Mouse (Mus musculus) liver, embryonic 15.5 days (tissue): ENCODE results near the gene Kcnh4. TPM values are rescaled to one million over a fixed set of nuclear protein-coding genes. Genes with fewer than 3 reads are reported as not detected.

Experiments
- ATAC-seq: fragments of 200-750 bp; cut with Nextera tagmentation; 2 replicates; pipeline ENCODE4 v1.8.0; 2017; ENCODE audit warnings: moderate number of reproducible peaks, mild to moderate bottlenecking, moderate library complexity; ENCODE audit not compliant: insufficient read depth
- H3K27ac ChIP-seq: fragments of 300-500 bp; sonication (generic); replicated peaks from 2 replicates; pipeline ENCODE4 v1.5.1; 2015; ENCODE audit warnings: mild to moderate bottlenecking, inconsistent platforms
- H3K27me3 ChIP-seq: fragments of 300-500 bp; sonication (generic); 2 replicates; pipeline ENCODE4 v1.6.1; 2015; ENCODE audit warnings: mild to moderate bottlenecking, inconsistent platforms
- H3K36me3 ChIP-seq: fragments of 300-500 bp; sonication (generic); replicated peaks from 2 replicates; pipeline ENCODE4 v1.6.1; 2015; ENCODE audit warnings: moderate library complexity, mild to moderate bottlenecking, inconsistent platforms
- H3K4me1 ChIP-seq: fragments of 300-500 bp; sonication (generic); replicated peaks from 2 replicates; pipeline ENCODE4 v1.6.1; 2015; ENCODE audit warnings: inconsistent platforms
- H3K4me2 ChIP-seq: fragments of 300-500 bp; sonication (generic); 2 replicates; pipeline ENCODE4 v1.6.1; 2015; ENCODE audit warnings: moderate library complexity, mild to moderate bottlenecking, inconsistent platforms
- H3K4me3 ChIP-seq: fragments of 300-500 bp; sonication (generic); replicated peaks from 2 replicates; pipeline ENCODE4 v1.5.1; 2015; ENCODE audit warnings: mild to moderate bottlenecking, inconsistent platforms
- H3K9ac ChIP-seq: fragments of 300-500 bp; sonication (generic); 2 replicates; pipeline ENCODE4 v1.6.1; 2015; ENCODE audit warnings: moderate library complexity, mild to moderate bottlenecking, inconsistent platforms
- H3K9me3 ChIP-seq: fragments of 300-500 bp; sonication (generic); replicated peaks from 2 replicates; pipeline ENCODE4 v1.6.1; 2016; ENCODE audit warnings: inconsistent platforms
- WGBS: fragments of 180-500 bp; shearing (Covaris S2); methylation state at CpG from one replicate; pipeline ENCODE4 v1.1.7; 2015; ENCODE audit warnings: mixed read lengths; ENCODE audit not compliant: insufficient replicate concordance; 5-methylcytosine and 5-hydroxymethylcytosine counted together
- polyA plus RNA-seq: library from polyadenylated mRNA; unstranded; fragments of >200 nt; fragmentation: Nextera tagmentation; extraction: Ambion mirVana; gene quantifications from 2 replicates; pipeline ENCODE4 v1.2.1, GENCODE M21; 2015

The Kcnh4 gene
- polyA plus RNA-seq, 1 experiment from 2014 or later, result not detected

DNA sequence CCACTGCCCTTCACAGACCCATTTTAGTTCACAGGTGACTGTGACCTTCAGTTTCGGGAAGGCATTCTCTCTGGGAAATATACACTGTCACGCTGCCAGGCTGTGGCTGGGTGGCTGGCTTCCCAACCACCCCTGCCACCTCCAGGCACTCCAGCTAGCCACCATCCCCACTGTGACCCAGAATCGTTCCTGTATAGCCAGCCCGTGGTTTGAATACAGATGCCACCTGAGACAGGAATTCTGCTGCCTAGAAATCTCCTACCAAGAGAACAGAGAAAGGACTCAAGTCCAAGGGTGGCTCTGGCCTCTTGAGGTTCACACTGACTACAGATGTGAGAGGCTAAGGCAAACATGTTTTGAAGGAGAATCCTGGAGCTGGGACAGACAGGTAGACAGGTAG is 40.9 kb downstream of the Kcnh4 start:
- no peak overlapping the region for H3K9ac ChIP-seq
- no peak for ATAC-seq
- H3K36me3 ChIP-seq, result peaks cover 61% of the 10 kb centered on the region
- no peak overlapping the region for H3K4me3 ChIP-seq
- 90% methylated on average over 4 of the region's 4 CpGs for WGBS
- 0 out of 2 replicates have a peak overlapping the region, but pooled peaks have one; percentile 0 for H3K27ac ChIP-seq
- no peaks in the 10 kb centered on the region for H3K9me3 ChIP-seq
- peaks cover 54% of the 10 kb centered on the region for H3K4me1 ChIP-seq
- H3K27me3 ChIP-seq, result no peaks in the 10 kb centered on the region
- no peak overlapping the region for H3K4me2 ChIP-seq

DNA sequence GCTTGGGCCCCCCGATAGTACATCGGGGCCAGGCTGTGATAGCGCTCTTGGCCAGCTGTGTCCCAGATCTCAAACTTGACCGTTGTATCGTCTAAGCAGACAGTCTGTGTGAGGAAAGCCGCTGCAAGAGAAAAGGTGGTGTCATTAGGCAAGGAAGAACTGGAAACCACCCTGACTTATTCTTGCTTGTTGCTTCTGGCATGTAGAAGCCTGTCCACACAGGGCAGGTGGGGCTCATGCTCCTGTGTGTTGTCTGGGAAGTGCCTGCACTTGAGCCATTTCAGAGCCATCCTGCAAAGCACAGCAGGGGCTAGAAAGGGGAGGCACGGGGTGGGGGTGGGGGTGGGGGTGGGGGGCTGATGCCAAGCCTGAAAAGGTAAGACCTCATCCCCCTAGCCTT is 41.3 kb downstream of the Kcnh4 start:
- Histone ChIP-seq H3K4me3 (no peak overlapping the region), H3K27me3 (no peaks in the 10 kb centered on the region), H3K27ac (no peak overlapping the region), H3K9me3 (no peaks in the 10 kb centered on the region), H3K4me2 (no peak overlapping the region), H3K4me1 (peaks cover 55% of the 10 kb centered on the region), H3K9ac (no peak overlapping the region), H3K36me3 (peaks cover 61% of the 10 kb centered on the region)
- no peak for ATAC-seq
- WGBS, result 90% methylated on average over 7 of the region's 7 CpGs

DNA sequence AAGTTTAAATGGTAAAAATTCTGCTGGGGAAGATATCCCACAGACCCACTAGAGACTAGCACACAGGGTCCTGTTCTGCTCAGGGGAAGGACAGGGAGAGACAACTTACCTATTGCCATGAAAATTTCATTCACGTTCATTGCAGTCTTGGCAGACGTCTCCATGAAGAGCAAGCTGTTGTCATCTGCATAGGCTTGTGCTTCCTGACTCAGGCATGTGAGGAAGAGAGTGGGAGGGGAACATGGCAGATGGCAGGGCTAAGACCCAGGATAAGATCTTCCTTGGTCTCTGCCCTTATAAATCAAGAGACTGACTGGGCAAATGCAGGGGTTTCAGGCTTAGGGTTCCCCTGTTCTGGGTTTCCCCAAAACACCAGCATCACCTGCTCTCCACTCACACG is 43.1 kb downstream of the Kcnh4 start:
- no peaks in the 10 kb centered on the region for H3K27me3 ChIP-seq
- 74% methylated on average over 3 of the region's 3 CpGs for WGBS
- no peak overlapping the region for H3K9ac ChIP-seq
- H3K27ac ChIP-seq, result no peak overlapping the region
- H3K36me3 ChIP-seq, result peaks cover 61% of the 10 kb centered on the region
- no peak overlapping the region for H3K4me2 ChIP-seq
- no peak overlapping the region for H3K4me3 ChIP-seq
- peaks cover 55% of the 10 kb centered on the region for H3K4me1 ChIP-seq
- H3K9me3 ChIP-seq, result no peaks in the 10 kb centered on the region
- ATAC-seq, result no peak

DNA sequence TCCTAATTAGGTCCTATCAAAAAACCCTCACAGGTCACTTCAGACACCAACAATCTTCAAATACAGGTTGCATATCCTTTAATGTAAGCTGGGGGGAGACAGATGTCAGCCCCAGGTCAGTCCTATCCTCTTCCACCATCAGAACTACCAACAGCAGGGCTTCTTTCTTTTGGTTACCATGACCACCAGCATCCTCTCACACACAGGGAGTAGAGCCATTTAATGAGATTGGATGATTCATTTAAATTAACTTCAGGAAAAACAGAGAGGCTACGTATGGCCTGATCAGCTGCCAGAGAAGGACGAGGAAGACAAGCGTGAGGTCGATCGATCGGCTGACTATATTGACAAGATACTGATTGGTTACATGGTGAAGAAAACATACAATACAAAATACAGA is 44.8 kb downstream of the Kcnh4 start:
- Histone ChIP-seq H3K4me2 (peak overlapping the region; percentile 86; the same call in 1 of the 2 replicates), H3K9ac (no peak overlapping the region), H3K27me3 (no peaks in the 10 kb centered on the region), H3K4me3 (no peak overlapping the region), H3K4me1 (peaks cover 46% of the 10 kb centered on the region), H3K27ac (no peak overlapping the region; the same call in 1 of the 2 replicates), H3K9me3 (no peaks in the 10 kb centered on the region), H3K36me3 (peaks cover 59% of the 10 kb centered on the region)
- no peak for ATAC-seq
- WGBS, result 90% methylated on average over 6 of the region's 6 CpGs

DNA sequence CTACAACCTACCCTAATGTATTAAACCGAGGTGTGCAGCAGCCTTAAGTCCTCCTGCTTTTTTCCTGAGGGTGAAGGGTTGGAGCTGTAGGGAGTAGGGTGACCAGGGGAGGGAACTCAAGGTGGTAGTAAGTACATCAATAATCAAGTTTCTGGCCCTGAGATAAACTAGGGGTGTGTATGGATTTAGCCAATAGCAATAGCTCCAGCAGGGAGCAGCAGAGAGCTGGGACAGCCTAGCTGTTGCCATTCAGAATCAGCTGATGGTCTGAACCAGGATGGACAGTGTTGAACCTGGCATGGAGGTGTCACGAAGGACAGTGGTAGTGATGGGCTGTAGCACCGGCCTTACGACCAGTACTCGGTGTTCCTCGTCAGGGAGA is 45.2 kb downstream of the Kcnh4 start:
- WGBS, result 40% methylated on average over 6 of the region's 6 CpGs
- H3K4me2 ChIP-seq, result peak overlapping the region; percentile 86
- peak overlapping the region; percentile 81 for H3K27ac ChIP-seq
- H3K36me3 ChIP-seq, result peaks cover 55% of the 10 kb centered on the region
- peak overlapping the region; percentile 52 for H3K4me3 ChIP-seq
- peak overlapping the region; percentile 48; the same call in 1 of the 2 replicates for H3K9ac ChIP-seq
- H3K27me3 ChIP-seq, result no peaks in the 10 kb centered on the region
- no peaks in the 10 kb centered on the region for H3K9me3 ChIP-seq
- peaks cover 43% of the 10 kb centered on the region for H3K4me1 ChIP-seq
- peak; percentile 47 for ATAC-seq

DNA sequence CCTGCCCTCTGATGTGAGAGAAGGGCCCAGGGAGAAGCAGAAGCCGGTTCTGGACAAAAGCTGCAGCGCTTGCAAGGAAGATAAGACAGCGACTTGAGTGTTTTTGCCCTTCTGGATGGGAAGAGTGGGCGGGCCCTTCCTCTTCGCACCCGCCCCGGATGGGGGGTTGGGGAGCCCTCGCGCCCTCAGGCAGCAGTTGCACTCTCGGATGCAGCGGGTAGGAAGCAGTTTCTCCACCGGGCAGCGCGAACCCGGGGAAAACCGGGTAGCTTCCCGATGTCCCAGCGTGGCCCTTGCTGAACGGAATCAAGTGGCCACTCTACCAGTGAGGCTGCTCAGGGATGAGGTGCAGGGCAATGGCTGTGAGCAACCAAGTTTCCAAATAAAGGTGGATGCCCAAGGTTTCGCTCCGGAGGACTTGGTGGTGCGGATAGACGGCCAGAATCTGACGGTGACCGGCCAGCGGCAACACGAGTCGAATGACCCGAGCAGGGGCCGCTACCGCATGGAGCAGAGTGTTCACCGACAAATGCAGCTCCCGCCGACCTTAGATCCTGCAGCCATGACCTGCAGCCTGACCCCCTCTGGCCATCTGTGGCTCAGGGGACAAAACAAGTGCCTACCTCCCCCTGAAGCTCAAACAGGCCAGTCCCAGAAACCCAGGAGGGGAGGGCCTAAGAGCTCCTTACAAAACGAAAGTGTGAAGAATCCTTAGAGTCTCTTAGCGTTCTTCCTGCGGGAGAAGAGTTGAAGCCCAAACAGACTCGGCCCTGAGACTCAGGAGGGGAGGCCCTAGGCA is 45.8 kb downstream of the Kcnh4 start, which contains the start of gene Hspb9:
Gene Hspb9 (plus strand): TSS at position 116 of the 799 bp plus-strand sequence.
- Histone ChIP-seq H3K4me3 (peak within 1 kb of the TSS; percentile 81), H3K9ac (peak within 1 kb of the TSS; percentile 48), H3K27ac (peak within 1 kb of the TSS; percentile 81), H3K36me3 (peaks cover 55% of the 10 kb centered on the region), H3K4me1 (peaks cover 43% of the 10 kb centered on the region), H3K9me3 (no peaks in the 10 kb centered on the region), H3K27me3 (no peaks in the 10 kb centered on the region), H3K4me2 (peak within 1 kb of the TSS; percentile 96)
- WGBS, result 2% methylated on average over 38 of the region's 38 CpGs
- peak; percentile 46 for ATAC-seq

DNA sequence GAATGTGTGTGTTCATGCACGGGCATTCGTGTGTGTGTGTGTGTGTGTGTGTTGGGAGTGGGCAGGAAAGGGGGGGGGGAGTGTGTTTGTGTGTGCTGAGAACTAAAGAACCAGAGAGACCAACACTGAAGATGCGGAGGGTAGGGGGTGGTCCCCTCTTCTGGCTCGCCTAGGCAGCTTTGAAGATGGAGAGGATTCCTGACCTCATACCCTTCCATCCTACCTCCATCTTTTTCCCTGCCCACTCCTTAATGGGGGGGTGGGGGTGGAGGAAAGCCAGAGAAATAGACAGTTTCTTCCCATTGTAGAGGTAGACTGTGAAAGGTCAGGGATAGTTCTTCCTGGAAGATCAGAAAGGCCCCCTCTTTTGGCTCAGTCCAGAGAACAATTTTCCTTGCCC is 46.6 kb downstream of the Kcnh4 start:
- Histone ChIP-seq H3K27me3 (no peaks in the 10 kb centered on the region), H3K9me3 (no peaks in the 10 kb centered on the region), H3K4me2 (peak overlapping the region; percentile 86), H3K27ac (peak overlapping the region; percentile 81), H3K9ac (peak overlapping the region; percentile 48), H3K4me1 (peaks cover 43% of the 10 kb centered on the region), H3K36me3 (peaks cover 55% of the 10 kb centered on the region), H3K4me3 (peak overlapping the region; percentile 52)
- no peak for ATAC-seq
- WGBS, result 41% methylated on average over 4 of the region's 4 CpGs

DNA sequence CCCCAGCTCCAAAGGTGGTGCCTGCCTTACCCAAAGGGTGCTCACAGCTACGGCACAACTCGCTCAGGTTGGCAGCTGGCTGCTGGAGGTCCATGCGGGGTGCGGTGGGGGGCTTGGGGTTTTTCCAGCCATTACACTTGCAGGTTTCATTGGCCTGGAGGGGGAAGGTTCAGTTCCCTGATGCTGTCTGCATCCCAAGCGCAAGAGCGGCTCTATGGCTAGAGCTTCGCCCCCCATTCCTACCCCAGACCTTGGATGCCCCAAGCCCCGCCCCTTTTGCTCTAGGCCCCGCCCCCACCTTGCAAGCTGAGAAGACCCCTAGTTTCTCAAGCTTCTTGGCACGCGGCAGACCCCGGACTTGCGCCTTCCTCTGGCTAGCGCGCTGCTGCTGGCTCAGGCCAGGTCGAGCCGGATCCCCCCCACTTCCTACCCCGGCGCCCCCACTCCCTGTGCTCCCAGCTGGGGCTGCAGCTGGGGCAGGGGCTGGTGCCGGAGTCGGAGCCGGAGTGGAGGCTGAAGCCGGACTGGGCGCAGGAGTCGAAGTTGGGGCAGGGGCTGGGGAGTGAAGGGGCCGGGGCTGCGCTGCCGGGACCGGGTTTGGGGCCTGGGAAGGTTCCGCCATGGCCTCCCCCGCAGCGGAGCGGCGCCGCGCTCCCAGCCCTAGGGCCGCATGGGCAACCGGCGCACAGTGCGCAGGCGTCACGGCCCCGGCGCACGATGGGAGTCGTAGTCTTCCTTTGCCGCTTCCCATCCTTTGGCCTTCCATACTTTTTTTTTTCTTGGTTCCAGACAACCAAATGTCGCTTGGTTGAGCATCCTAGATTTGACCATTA is 47.7 kb downstream of the Kcnh4 start, which contains the start of gene Kat2a:
Gene Kat2a (minus strand): TSS at position 683 of the 833 bp plus-strand sequence.
- peak within 1 kb of the TSS; percentile 81 for H3K27ac ChIP-seq
- no peaks in the 10 kb centered on the region for H3K9me3 ChIP-seq
- H3K4me1 ChIP-seq, result peaks cover 43% of the 10 kb centered on the region
- H3K36me3 ChIP-seq, result peaks cover 54% of the 10 kb centered on the region
- WGBS, result 2% methylated on average over 48 of the region's 48 CpGs
- H3K27me3 ChIP-seq, result no peaks in the 10 kb centered on the region
- peak within 1 kb of the TSS; percentile 79 for H3K9ac ChIP-seq
- ATAC-seq, result peak; percentile 56
- peak within 1 kb of the TSS; percentile 96 for H3K4me2 ChIP-seq
- peak within 1 kb of the TSS; percentile 81 for H3K4me3 ChIP-seq

DNA sequence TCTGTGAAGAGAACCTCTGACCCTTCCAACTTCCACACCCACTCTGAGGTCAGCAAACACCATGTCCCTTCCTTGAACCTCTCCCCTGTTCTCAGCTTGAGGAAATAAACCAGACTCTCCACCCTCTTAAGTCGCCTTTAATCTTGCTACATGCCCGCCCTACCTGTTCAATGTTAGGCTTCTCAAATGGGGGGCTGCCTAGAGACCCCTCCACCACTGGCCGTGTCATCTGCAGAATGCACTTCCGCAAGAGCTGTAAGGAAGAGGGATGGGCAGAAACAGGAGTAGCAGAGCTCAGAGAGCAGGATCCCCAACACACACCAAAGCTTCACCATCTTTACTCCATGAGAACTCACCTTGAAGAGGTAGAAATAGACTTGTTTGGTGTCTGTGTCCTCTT is 48.8 kb downstream of the Kcnh4 start:
- no peak for ATAC-seq
- no peak overlapping the region for H3K27ac ChIP-seq
- peaks cover 43% of the 10 kb centered on the region for H3K4me1 ChIP-seq
- H3K4me3 ChIP-seq, result no peak overlapping the region
- no peaks in the 10 kb centered on the region for H3K9me3 ChIP-seq
- peak overlapping the region; percentile 96; the same call in 1 of the 2 replicates for H3K4me2 ChIP-seq
- WGBS, result 69% methylated on average over 4 of the region's 4 CpGs
- peaks cover 54% of the 10 kb centered on the region for H3K36me3 ChIP-seq
- no peak overlapping the region; the same call in 1 of the 2 replicates for H3K9ac ChIP-seq
- H3K27me3 ChIP-seq, result no peaks in the 10 kb centered on the region

DNA sequence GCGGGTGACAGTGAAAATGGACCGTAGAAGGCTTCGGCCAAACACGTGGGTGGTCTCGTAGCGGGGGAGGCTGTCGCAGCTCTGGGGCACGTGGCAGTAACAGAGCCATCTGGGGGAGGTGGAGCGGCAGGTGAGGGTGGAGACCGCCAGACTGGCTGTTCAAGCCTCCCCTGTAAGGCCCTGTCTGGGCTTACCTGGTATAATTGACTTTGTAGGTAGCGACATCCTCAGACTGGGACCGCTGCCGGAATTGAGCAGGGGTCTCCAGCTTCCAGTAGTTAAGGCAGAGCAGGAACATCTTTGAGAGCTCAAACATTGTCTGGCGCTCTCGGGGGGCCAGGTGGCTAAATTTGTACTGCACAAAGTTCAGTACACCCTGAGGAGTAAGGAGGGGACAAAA is 49.2 kb downstream of the Kcnh4 start:
- Histone ChIP-seq H3K27ac (no peak overlapping the region), H3K27me3 (no peaks in the 10 kb centered on the region), H3K4me1 (peaks cover 43% of the 10 kb centered on the region), H3K4me2 (no peak overlapping the region), H3K36me3 (peaks cover 53% of the 10 kb centered on the region), H3K9me3 (no peaks in the 10 kb centered on the region), H3K4me3 (no peak overlapping the region), H3K9ac (no peak overlapping the region)
- WGBS, result 83% methylated on average over 15 of the region's 15 CpGs
- no peak for ATAC-seq

DNA sequence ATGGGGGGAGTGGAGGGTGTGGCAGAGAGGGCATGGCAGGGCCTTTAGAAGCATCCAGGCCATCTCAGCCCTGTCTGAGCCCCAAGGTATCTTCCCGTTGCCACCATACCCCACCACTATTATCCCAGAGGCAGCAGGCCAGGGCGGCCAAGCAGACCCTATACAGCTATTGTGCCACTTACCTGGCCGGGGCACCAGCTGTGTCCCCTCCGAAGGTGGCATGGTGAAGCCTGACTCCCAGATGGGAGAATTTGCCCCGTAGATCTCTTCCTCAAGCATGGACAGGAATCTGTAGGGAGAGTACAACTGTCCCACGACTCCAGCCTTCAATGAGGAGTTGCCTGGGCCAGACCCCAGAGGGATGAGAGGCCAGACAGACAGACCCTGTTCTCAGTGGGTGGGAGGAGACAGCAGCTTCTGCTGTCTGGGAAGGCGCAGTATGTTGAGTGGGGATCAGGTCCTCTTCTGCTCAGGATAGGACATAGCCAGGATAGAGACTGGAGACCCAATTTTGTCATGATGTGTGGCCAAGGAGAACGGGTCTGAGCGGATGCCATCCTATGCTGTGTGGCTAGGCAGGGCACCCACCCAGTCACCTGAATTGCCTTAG is 50.4 kb downstream of the Kcnh4 start:
- Histone ChIP-seq H3K4me3 (no peak overlapping the region), H3K36me3 (peaks cover 51% of the 10 kb centered on the region), H3K4me1 (peaks cover 40% of the 10 kb centered on the region), H3K27me3 (no peaks in the 10 kb centered on the region), H3K9me3 (no peaks in the 10 kb centered on the region), H3K4me2 (no peak overlapping the region), H3K9ac (no peak overlapping the region), H3K27ac (no peak overlapping the region)
- WGBS, result 82% methylated on average over 9 of the region's 9 CpGs
- ATAC-seq, result no peak
